Mouse (Mus musculus) adrenal gland, adult (tissue): ENCODE measurements around the gene Rabep1.

ENCODE experiments used
- DNase-seq, 2 experiments: peaks; one replicate each; pipeline ENCODE4 v3.0.0; 2022 to 2023; ENCODE audit warnings: low spot score in 1 of 2; ENCODE audit not compliant: inconsistent age in 2 of 2

Gene Rabep1

GRCm38 (mm10) chr11:70844559-70845456, at the start of gene Rabep1:
Gene Rabep1, plus strand, starts transcription at chr11:70844778.
- peak; percentile 96 to 99 for DNase-seq

GRCm38 (mm10) chr11:70802208-70802864, 42.2 kb upstream of the Rabep1 start:
- no peak for DNase-seq

GRCm38 (mm10) chr11:70802865-70803261, 41.7 kb upstream of the Rabep1 start:
- no peak for DNase-seq

GRCm38 (mm10) chr11:70803711-70804200, 40.8 kb upstream of the Rabep1 start:
- no peak for DNase-seq

GRCm38 (mm10) chr11:70804395-70804794, 40.2 kb upstream of the Rabep1 start:
- DNase-seq, result no peak

- DNase-seq, result no peak
Measured at GRCm38 (mm10) chr11:70805641-70806175, 38.9 kb upstream of the Rabep1 start.

- DNase-seq, result no peak
Measured at GRCm38 (mm10) chr11:70806697-70807096, 37.9 kb upstream of the Rabep1 start.

- no peak for DNase-seq
Measured at GRCm38 (mm10) chr11:70807630-70808029, 36.9 kb upstream of the Rabep1 start.

- DNase-seq, result no peak
Measured at GRCm38 (mm10) chr11:70808101-70808500, 36.5 kb upstream of the Rabep1 start.

- DNase-seq, result no peak
Measured at GRCm38 (mm10) chr11:70809011-70809410, 35.6 kb upstream of the Rabep1 start.

- DNase-seq, result no peak
Measured at GRCm38 (mm10) chr11:70811041-70811440, 33.5 kb upstream of the Rabep1 start.

GRCm38 (mm10) chr11:70811471-70812240, 32.9 kb upstream of the Rabep1 start:
- DNase-seq, result no peak

- peak in 1 of 2 experiments; percentile 38 for DNase-seq
Measured at GRCm38 (mm10) chr11:70812365-70812764, 32.2 kb upstream of the Rabep1 start, which contains the start of gene Scimp. Gene Scimp, minus strand, starts transcription at chr11:70812586.

- DNase-seq, result no peak
Measured at GRCm38 (mm10) chr11:70815071-70815470, 29.5 kb upstream of the Rabep1 start.

GRCm38 (mm10) chr11:70815498-70816078, 29.0 kb upstream of the Rabep1 start:
- peak; percentile 53 to 90 for DNase-seq

GRCm38 (mm10) chr11:70816770-70817169, 27.8 kb upstream of the Rabep1 start:
- no peak for DNase-seq

- no peak for DNase-seq
Measured at GRCm38 (mm10) chr11:70820120-70820519, 24.5 kb upstream of the Rabep1 start.

GRCm38 (mm10) chr11:70821728-70822591, 22.6 kb upstream of the Rabep1 start:
- peak; percentile 61 to 85 for DNase-seq

- no peak for DNase-seq
Measured at GRCm38 (mm10) chr11:70826207-70826606, 18.4 kb upstream of the Rabep1 start.
